Mouse (Mus musculus): ENCODE data around the gene Prlr.

The Prlr gene

GRCm38 (mm10) chr15:10330626-10331025 is 153.6 kb downstream of the Prlr start:
- DNase-seq (ENCODE audit: low read depth) = no peak

GRCm38 (mm10) chr15:10332566-10332965 is 155.5 kb downstream of the Prlr start:
- DNase-seq (ENCODE audit: low read depth) = no peak

- no peak for DNase-seq (ENCODE audit: low read depth)
Measured at GRCm38 (mm10) chr15:10338606-10339005, 161.6 kb downstream of the Prlr start.

GRCm38 (mm10) chr15:10347044-10347443 is 170.0 kb downstream of the Prlr start:
- DNase-seq (ENCODE audit: low read depth) = no peak

DNA sequence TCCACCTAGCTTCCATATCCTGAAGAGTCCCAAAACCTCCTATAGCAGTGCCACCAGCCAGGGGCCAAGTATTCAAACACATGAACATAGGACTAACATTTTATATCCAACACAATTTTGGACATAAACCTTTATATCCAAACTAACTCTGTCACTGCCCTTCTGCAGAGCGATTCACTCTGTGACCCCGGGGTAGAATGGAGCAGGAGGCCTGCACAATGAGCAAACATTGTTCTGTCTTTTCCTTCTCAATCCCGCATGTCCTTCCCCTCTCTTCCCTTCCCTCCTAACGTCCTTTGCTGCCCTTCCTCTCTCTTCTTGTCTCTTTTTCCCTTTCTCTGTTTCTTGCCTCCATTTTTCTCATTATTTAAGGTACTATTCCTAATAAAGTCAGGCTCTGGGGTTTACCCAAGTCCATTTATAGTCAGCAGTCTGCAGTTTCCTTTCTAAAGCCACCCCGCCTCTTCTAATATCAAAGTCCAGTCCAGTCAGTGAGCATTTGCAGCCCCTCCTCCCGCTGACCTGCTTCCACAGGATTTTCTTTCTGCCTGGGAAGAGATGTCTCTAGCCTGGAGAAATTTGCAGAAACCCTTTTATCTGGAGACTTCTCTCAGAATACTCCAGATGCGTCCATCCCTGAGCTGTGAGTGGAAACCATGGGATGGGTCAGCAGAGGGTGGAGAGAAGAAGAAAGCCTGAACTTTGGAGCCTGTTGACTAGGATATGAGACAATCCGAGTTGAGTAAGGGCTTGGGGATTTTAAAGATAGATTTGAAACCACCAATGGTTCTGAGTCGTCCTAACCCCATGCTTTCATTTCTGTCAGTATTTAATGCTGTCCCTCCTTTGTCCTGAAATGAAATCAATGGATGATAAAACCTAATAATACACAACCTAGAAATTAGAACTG is 181.3 kb downstream of the Prlr start, which contains the start of gene Agxt2:
Gene Agxt2 (plus strand): TSS at position 494 of the 910 bp plus-strand sequence.
- DNase-seq (ENCODE audit: low read depth) = no peak

DNA sequence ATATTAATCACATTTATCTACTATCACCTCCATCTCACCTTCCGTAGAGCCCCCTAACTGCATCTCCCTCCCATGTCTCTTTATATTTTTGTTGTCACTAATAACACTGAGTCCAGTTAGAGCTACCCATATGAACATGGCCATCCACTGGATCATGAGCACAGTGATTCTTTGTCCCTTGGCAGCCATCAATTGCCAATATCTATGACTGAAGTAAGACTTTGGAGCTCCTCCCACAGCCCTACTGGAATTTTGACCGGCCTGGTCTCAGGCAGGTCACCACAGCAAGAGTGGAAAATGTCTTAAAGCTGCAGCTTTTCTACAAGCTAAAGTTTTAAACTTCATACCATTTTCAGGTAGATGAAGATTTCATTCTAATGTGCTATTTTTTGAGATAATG is 189.3 kb downstream of the Prlr start:
- no peak for DNase-seq (ENCODE audit: low read depth)

DNA sequence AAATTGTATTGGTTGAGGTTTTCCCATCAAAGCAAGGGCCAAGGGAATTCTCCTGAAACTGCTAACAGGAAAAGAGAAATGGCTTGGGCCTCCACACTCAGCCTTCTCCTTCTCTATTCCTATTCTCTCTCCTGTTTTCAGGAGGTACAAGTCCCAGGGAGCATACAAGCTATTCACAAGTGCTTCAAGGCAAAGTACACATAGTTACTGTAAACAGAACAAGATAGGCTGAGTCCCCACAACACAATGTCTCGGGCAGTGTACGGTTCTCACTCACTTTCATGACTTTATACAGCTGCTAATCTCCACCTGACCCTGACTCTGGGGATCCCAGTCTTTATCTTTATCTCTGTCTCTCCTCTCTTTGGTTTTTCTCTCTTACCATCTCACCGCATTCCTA is 198.4 kb downstream of the Prlr start:
- no peak for DNase-seq (ENCODE audit: low read depth)

- DNase-seq (ENCODE audit: low read depth) = no peak
Measured at GRCm38 (mm10) chr15:10378338-10378959, 201.4 kb downstream of the Prlr start.

- no peak for DNase-seq (ENCODE audit: low read depth)
Measured at GRCm38 (mm10) chr15:10379757-10380458, 202.9 kb downstream of the Prlr start.

GRCm38 (mm10) chr15:10387263-10387662 is 210.2 kb downstream of the Prlr start:
- no peak for DNase-seq (ENCODE audit: low read depth)
